Mouse (Mus musculus) layer of hippocampus, adult 9-10 months (tissue): ENCODE data around the gene Cnrip1.
"Not testable (repeated sequence)": the region's sequence is repeated elsewhere in the genome, so short reads cannot be mapped to it uniquely, and the experiment has no call there.

ENCODE experiments used
- DNase-seq: peaks from one replicate; pipeline ENCODE4 v3.0.0; 2022; ENCODE audit warnings: low spot score

Cnrip1 gene

DNA sequence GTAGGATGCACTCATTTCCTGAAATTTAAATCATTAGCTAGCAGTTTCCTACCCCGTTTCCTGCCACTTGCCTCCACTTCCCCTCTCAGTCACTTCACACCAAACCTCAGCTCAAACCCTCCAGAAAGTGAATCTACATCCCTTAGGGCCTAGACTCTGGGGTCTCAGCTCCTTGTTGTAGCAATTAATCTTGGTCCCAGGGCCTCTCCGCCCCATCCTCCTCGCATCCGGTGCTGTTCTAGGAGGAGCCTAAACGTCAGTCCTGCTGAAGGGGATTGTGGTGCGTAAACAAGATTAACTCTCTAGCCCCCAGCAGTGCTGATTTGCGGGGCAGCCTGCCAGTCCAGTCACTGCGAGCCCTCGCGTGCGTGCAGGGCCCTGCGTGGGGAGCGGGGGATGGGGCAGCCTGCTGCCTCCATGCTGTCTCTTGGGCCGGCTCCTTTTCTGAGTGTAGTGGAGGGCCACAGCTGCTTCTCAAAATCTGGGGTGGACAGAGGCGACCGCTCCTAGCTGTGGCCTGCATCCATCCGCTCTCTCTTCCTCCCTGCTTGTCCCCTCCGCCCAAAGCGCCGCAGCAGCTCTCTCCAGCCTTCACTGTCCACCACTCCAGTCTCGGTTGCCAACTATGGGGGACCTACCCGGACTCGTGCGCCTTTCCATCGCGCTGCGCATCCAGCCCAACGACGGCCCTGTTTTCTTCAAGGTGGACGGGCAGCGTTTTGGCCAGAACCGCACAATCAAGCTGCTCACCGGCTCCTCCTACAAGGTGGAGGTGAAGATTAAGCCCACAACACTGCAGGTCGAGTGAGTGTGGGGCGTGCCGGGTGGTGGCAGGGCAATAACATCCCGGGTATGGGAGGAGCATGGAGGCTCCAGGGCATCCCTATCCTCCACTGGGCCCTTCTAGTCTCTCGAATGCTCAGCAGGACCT is at the start of gene Cnrip1, which contains the start of gene Plek:
Gene Cnrip1, plus strand, starts transcription at position 42 of the 931 bp plus-strand sequence.
Gene Plek, minus strand, starts transcription at position 837 of the 931 bp plus-strand sequence.
- peak; percentile 63 for DNase-seq

GRCm38 (mm10) chr11:17002739-17003373 is 48.5 kb upstream of the Cnrip1 start:
- DNase-seq: no peak

DNA sequence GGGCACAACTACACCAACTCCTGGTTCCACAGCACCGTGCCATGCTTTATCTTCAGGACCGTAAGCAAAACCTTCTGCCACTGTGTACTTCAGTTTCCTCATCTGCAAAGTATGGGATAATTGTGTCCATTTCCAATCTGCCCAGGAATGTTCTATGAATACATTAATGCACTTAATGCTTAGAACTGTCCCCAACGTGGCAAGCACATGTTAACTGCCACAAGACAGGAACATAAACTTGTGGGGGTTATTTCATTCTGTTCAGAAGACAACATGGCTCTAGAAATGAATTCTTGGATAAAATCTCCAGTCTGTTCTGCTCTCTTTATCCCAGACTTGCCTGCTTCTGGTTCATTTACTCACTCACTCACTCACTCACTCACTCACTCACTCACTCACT is 47.6 kb upstream of the Cnrip1 start:
- DNase-seq: no peak

GRCm38 (mm10) chr11:17004899-17005846 is 46.2 kb upstream of the Cnrip1 start:
- no peak for DNase-seq

DNA sequence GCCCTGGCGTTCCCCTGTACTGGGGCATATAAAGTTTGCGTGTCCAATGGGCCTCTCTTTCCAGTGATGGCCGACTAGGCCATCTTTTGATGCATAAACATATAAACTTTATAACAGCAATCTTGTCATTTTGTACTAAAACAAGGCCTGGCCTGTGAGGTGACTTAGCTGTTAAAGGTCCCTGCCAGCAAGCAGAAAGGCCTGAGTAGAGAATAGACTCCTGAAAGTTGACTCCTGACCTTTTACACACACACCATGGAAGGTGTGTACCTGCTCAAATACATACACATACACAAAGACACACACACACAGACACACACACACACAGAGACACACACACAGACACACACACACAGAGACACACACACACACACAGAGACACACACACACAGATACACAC is 44.9 kb upstream of the Cnrip1 start:
- DNase-seq: not testable (repeated sequence)

DNA sequence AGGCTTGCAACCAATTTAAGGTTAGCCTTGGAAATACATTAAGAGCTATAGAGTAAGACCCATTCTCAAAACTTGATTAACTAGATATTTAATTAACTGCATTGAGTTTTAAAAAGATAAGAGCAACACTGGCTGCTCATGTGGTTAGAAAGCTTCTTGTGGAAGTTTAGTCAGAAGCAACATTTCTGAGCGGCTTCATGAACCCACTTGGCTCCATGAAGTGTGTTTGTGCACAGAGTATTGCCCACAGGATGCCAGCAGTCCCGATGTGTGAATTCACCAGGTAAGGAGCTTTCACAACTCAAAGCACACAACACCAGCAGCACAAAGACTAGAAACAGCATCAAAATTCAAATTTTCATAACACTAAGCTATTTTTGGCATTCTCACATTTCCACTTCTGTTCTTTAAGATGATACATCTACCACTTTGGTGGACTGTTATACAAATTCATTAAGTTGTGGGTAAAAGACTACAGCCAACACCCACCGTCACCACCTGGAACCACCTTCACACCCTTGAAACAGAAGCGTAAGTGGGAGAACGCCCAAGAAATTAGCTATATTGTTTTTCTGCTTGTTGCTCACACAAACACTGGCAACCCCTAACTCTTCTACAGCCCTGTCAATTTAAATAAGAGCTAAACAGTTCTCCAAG is 43.7 kb upstream of the Cnrip1 start:
- no peak for DNase-seq

- DNase-seq: no peak
These were observed 42.9 kb upstream of the Cnrip1 start for GRCm38 (mm10) chr11:17008498-17008941.

DNA sequence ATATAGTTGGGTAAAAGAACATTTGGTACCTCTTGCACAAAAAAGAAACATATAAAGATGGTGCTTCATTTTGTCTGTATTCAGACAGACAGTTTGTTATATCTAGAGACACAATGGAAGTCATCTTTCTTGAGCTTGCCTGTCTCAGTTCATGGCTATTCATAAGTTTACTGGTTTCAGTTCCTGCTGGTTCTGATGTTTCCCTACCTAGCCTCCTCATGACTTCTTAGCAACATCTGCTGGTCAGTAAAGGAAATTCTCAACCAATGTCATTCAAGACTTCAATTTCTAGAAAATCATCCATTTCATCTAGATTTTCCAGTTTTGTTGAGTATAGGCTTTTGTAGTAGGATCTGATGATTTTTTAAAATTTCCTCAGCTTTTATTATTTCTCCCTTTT is 38.4 kb upstream of the Cnrip1 start:
- no peak for DNase-seq

DNA sequence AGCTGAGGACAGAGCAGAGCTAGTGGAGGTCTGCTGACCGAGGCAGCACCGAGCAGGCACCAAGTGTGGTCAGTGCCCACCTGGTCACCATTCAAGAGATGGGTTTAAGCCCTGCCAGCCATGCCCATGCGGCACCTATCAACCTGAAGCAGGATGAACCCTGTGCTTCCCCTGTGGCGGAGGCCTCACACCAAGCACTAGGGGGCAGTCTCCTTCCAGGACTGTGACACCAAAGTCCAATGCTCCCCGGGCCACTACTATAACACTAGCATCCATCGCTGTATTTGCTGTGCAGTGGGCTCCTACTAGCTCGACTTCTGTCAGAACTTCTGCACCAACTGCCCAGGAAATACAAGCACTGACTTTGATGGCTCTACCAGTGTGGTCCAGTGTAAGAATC is 32.1 kb upstream of the Cnrip1 start:
- DNase-seq: no peak

DNA sequence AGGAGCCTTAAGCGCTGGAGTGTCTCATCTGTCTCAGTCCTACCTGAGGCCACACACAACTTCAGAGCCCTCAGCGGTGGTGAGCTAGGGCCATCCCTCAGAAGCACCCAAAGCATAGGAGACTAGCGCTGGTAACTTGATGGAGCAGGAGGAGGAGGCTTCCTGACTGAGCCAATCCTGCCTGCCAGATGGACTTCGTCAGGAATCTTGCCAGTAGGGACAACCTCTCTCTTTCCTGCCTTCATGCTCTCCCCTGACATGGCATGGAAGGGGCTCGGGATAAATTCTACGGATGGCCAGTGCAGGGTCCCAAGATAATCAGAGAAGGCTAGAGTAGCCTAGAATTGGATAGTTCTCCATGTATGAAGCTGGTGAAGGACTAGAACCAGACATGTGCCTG is 28.2 kb upstream of the Cnrip1 start:
- no peak for DNase-seq

DNA sequence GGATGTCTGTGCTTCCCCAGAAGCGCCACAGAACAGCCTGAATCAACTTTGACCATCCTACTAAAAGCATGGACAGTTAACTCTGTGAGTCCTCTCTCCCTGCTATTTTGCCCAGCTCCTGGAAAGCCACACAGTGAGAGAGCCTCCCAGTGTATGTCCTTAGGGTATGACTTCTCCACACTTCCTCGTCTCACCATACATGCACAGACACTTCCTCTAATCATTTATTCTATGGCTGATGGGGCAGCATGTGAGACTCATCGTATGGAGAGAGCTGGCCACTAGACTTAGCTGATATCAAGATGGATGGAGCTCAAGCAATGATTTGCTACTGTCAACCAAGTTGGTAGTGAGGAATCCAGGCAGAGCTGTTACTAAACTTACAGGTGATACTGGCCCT is 27.4 kb upstream of the Cnrip1 start:
- DNase-seq: no peak

DNA sequence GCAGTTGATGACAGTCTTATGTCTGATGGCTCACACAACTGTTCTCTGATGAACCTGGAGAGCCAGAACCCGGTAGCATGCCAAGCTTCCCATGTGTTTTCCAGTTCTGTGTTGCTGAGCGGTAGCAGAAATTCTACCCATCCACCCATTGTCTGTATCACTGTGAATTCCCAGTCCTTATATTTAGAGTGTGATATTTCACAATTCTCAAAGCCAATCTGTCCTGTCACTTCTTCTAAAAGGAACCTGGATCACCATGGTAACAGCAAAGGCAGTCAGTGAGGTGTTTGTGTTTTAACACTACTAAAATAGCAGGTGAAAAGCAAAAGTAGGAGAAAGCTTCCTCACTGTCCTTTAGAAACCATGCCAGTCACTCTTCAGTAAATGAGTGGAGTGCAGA is 5.6 kb upstream of the Cnrip1 start:
- DNase-seq: peak; percentile 15

- DNase-seq: peak; percentile 15
These were observed 1.2 kb downstream of the Cnrip1 start for GRCm38 (mm10) chr11:17052476-17053049.

DNA sequence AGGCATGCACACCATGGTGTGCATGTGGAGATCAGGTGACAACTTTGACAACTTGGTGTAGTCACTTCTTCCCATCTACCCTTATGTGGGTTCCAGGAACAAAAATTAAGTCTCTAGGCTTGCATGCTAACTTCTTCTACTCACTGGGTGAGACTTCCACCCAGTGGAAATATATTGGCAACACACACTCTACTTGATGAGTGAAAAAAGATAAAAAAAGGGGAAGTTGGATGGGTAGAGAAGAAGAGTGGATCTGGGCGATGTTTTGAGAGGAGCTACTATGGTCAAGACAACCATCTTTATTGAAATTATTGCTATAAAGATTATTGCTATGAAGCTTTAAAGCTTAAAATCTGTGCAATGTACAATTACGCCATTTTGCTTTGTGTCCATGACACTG is 18.0 kb downstream of the Cnrip1 start:
- not testable (repeated sequence) for DNase-seq

GRCm38 (mm10) chr11:17075656-17076055 is 24.3 kb downstream of the Cnrip1 start:
- DNase-seq: no peak

DNA sequence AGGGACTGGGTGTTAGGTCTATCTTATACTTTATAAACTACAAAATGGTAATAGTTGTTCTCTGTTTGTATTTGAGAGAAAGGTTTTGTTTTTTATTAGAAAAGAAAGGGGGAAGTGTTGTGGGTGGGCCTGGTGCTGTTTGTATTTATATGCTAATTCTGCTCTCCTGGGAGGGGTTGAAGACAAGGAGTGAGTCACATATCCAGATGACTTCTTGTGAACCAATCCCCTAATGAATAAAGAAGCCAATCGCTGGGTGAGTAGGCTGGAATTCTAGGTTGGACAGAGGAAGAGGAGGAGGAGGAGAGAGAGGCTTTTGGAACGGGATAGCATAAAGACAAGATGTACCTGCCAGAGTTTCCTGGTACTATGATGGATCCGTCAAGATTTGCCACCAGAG is 30.7 kb downstream of the Cnrip1 start:
- no peak for DNase-seq

GRCm38 (mm10) chr11:17082953-17083352 is 31.6 kb downstream of the Cnrip1 start:
- DNase-seq: no peak

DNA sequence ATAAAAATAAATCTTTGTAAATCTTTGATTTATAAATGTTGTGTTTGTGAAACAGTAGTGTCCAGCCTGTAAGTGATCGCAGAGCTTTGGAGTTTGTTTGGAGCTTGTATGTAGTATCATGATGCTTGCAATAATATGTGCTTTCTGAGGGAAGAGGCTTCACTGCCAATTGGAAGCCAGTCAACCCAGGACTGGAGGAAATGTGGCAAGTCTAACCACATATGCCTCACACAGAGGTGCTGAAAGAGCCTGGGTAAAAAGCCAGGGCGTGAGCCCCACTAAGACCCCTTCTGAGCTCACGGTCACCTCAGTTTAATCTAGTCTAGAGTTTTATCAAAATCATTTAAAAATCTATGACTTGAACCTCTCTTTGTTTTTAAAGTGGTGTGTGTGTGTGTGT is 32.1 kb downstream of the Cnrip1 start:
- DNase-seq: no peak

- DNase-seq: no peak
These were observed 32.5 kb downstream of the Cnrip1 start for GRCm38 (mm10) chr11:17083866-17084265.

DNA sequence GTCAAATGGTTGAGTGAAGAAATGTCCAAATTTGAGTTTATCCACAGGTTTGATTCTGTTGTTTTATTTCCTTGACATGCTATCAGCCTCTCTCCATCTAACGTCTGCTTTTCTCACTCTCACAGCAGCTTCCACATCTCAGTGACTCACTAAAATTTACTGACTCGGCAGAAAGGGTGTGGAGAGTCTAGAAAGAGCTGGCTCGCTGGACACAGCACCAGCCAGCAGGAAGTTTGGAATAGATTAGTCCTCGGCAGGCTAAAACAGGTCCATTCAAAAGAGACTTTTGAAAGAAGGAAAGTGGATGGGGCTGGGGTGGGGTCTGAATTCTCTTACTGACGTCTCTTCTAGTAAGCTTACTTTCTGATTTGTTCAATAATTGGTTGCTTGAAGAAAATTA is 34.7 kb downstream of the Cnrip1 start:
- DNase-seq: no peak

DNA sequence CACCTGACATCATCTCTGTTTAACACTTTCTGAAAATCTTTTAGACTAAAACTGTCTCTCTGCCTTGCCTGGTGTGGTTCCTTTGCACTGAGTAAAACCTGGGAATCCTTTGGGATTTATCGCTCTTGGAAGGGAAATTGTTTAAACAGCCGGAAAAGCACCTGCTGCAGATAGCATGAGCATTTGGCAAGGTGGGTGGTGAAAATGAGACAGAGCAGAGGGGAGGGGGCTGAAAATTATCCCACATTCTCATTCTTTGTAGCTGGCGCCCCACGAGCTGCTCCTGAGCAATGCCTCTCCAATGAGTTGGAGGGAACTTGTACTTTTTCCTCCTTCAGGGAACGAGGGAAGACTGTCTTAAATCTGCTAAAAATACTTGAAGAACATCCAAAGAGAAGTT is 55.5 kb downstream of the Cnrip1 start:
- DNase-seq: peak; percentile 74
